Mouse (Mus musculus) heart, embryonic 14.5 days (tissue): ENCODE measurements around the gene Tmem117. TPM values are rescaled to one million over a fixed set of nuclear protein-coding genes. Genes with fewer than 3 reads are reported as not detected.
A peak's percentile ranks its signal among the peaks of the same experiment; 100 is the strongest.

Experiments used
- ATAC-seq: fragments of 200-750 bp; cut with Nextera tagmentation; 2 replicates; pipeline ENCODE4 v1.8.0; 2017; ENCODE audit warnings: low read depth, moderate TSS enrichment; ENCODE audit not compliant: insufficient number of reproducible peaks, insufficient read depth, low FRiP score
- H3K27ac ChIP-seq, 2 experiments: fragments of 200-500 bp in 1 of 2; fragments of 300-500 bp in 1 of 2; sonication (generic) in 1 of 2; replicated peaks in 1 of 2; 2 replicates each; pipeline ENCODE4 v1.5.1; 2012 to 2014; ENCODE audit warnings: low read depth in 2 of 2, low read length in 2 of 2, control low read depth in 1 of 2, mild to moderate bottlenecking in 1 of 2, mixed read lengths in 1 of 2; ENCODE audit not compliant: control insufficient read depth in 1 of 2, insufficient read depth in 1 of 2
- H3K27me3 ChIP-seq: fragments of 300-500 bp; sonication (generic); 2 replicates; pipeline ENCODE4 v1.6.1; 2014; ENCODE audit warnings: mild to moderate bottlenecking, low read length, control low read depth; ENCODE audit not compliant: control insufficient read depth, insufficient read depth
- H3K36me3 ChIP-seq: fragments of 300-500 bp; sonication (generic); 2 replicates; pipeline ENCODE4 v1.6.1; 2014; ENCODE audit warnings: mild to moderate bottlenecking, control low read depth, low read length, mixed read lengths; ENCODE audit not compliant: control insufficient read depth, insufficient read depth
- H3K4me1 ChIP-seq, 2 experiments: fragments of 200-500 bp in 1 of 2; fragments of 300-500 bp in 1 of 2; sonication (generic) in 1 of 2; 2 replicates each; pipeline ENCODE4 v1.6.1; 2012 to 2014; ENCODE audit warnings: low read length in 2 of 2, control low read depth in 1 of 2, mixed read lengths in 1 of 2; ENCODE audit not compliant: control insufficient read depth in 2 of 2, insufficient read depth in 2 of 2
- H3K4me2 ChIP-seq: fragments of 300-500 bp; sonication (generic); 2 replicates; pipeline ENCODE4 v1.6.1; 2014; ENCODE audit warnings: mild to moderate bottlenecking, low read length
- H3K4me3 ChIP-seq, 2 experiments: fragments of 200-500 bp in 1 of 2; fragments of 300-500 bp in 1 of 2; sonication (generic) in 1 of 2; 2 replicates each; pipeline ENCODE4 v1.5.1; 2012 to 2014; ENCODE audit warnings: low read length in 2 of 2, mild to moderate bottlenecking in 2 of 2, control low read depth in 1 of 2, low read depth in 1 of 2, moderate library complexity in 1 of 2; ENCODE audit not compliant: control insufficient read depth in 1 of 2, insufficient read depth in 1 of 2
- H3K9ac ChIP-seq: fragments of 300-500 bp; sonication (generic); 2 replicates; pipeline ENCODE4 v1.6.1; 2014; ENCODE audit warnings: mild to moderate bottlenecking, low read length
- H3K9me3 ChIP-seq: fragments of 300-500 bp; sonication (generic); 2 replicates; pipeline ENCODE4 v1.6.1; 2016; ENCODE audit warnings: low read length, control low read depth; ENCODE audit not compliant: control insufficient read depth
- WGBS: fragments of 180-500 bp; shearing (Covaris S2); extraction: QIAGEN DNeasy Blood & Tissue Kit; methylation state at CpG from one replicate; pipeline ENCODE4 v1.1.7; 2014; 5-methylcytosine and 5-hydroxymethylcytosine counted together
- polyA plus RNA-seq: library from polyadenylated mRNA; unstranded; fragments of >200 nt; fragmentation: Nextera tagmentation; extraction: Ambion mirVana; gene quantifications from 2 replicates; pipeline ENCODE4 v1.2.1, GENCODE M21; 2014

The Tmem117 gene
- polyA plus RNA-seq, 1 experiment from 2014 or later, result 2.0 TPM

- no peaks in the 10 kb centered on the region for H3K36me3 ChIP-seq
- no peaks in the 10 kb centered on the region for H3K27me3 ChIP-seq
- no peak overlapping the region for H3K27ac ChIP-seq
- no peak for ATAC-seq
- H3K4me3 ChIP-seq, result no peak overlapping the region
- H3K4me2 ChIP-seq, result no peak overlapping the region
- H3K4me1 ChIP-seq, result no peaks in the 10 kb centered on the region
- H3K9ac ChIP-seq, result no peak overlapping the region
- H3K9me3 ChIP-seq, result no peaks in the 10 kb centered on the region
These were observed 8.1 kb upstream of the Tmem117 start for GRCm38 (mm10) chr15:94620909-94621308.

GRCm38 (mm10) chr15:94628463-94628829 is 586 bp upstream of the Tmem117 start:
- H3K27me3 ChIP-seq, result peaks cover 11% of the 10 kb centered on the region
- ATAC-seq, result no peak
- H3K36me3 ChIP-seq, result no peaks in the 10 kb centered on the region
- no peaks in the 10 kb centered on the region for H3K9me3 ChIP-seq
- peak overlapping the region; percentile 80 for H3K9ac ChIP-seq
- H3K4me1 ChIP-seq, result no peaks in the 10 kb centered on the region; a peak in 1 of 4 replicates
- WGBS, result 55% methylated on average over 2 of the region's 2 CpGs
- peak overlapping the region; percentile 62 for H3K4me3 ChIP-seq
- H3K27ac ChIP-seq, result no peak overlapping the region
- peak overlapping the region; percentile 97 for H3K4me2 ChIP-seq

- H3K9me3 ChIP-seq, result no peaks in the 10 kb centered on the region
- H3K27me3 ChIP-seq, result peaks cover 11% of the 10 kb centered on the region
- no peak for ATAC-seq
- H3K27ac ChIP-seq, result no peak overlapping the region
- H3K4me3 ChIP-seq, result no peak overlapping the region
- H3K4me1 ChIP-seq, result no peaks in the 10 kb centered on the region; a peak in 1 of 4 replicates
- no peak overlapping the region for H3K4me2 ChIP-seq
- H3K9ac ChIP-seq, result no peak overlapping the region
- no peaks in the 10 kb centered on the region for H3K36me3 ChIP-seq
- WGBS, result 74% methylated on average over 4 of the region's 4 CpGs
These were observed 1.5 kb downstream of the Tmem117 start for GRCm38 (mm10) chr15:94630553-94630952.

GRCm38 (mm10) chr15:94634524-94634923 is 5.5 kb downstream of the Tmem117 start:
- Histone ChIP-seq H3K36me3 (no peaks in the 10 kb centered on the region), H3K27me3 (peaks cover 11% of the 10 kb centered on the region), H3K9ac (no peak overlapping the region), H3K4me3 (no peak overlapping the region), H3K27ac (no peak overlapping the region), H3K9me3 (no peaks in the 10 kb centered on the region), H3K4me2 (no peak overlapping the region), H3K4me1 (no peaks in the 10 kb centered on the region)
- 22% methylated on average over 11 of the region's 11 CpGs for WGBS
- ATAC-seq, result no peak

- no peaks in the 10 kb centered on the region for H3K4me1 ChIP-seq
- 68% methylated on average over 2 of the region's 2 CpGs for WGBS
- no peaks in the 10 kb centered on the region for H3K36me3 ChIP-seq
- H3K27ac ChIP-seq, result no peak overlapping the region
- H3K4me2 ChIP-seq, result no peak overlapping the region
- no peaks in the 10 kb centered on the region for H3K9me3 ChIP-seq
- no peak for ATAC-seq
- no peak overlapping the region for H3K9ac ChIP-seq
- H3K27me3 ChIP-seq, result no peaks in the 10 kb centered on the region
- H3K4me3 ChIP-seq, result no peak overlapping the region
These were observed 9.2 kb downstream of the Tmem117 start for GRCm38 (mm10) chr15:94638207-94638606.

- Histone ChIP-seq H3K4me2 (no peak overlapping the region), H3K27ac (no peak overlapping the region), H3K4me3 (no peak overlapping the region), H3K36me3 (no peaks in the 10 kb centered on the region), H3K4me1 (no peaks in the 10 kb centered on the region), H3K9me3 (no peaks in the 10 kb centered on the region), H3K27me3 (no peaks in the 10 kb centered on the region), H3K9ac (no peak overlapping the region)
- WGBS, result 83% methylated on average over 2 of the region's 2 CpGs
- no peak for ATAC-seq
These were observed 10.1 kb downstream of the Tmem117 start for GRCm38 (mm10) chr15:94639126-94639525.

- H3K27ac ChIP-seq, result no peak overlapping the region
- H3K27me3 ChIP-seq, result no peaks in the 10 kb centered on the region
- H3K4me1 ChIP-seq, result peaks cover 14% of the 10 kb centered on the region in 2 experiments
- no peak for ATAC-seq
- 71% methylated on average over 6 of the region's 6 CpGs for WGBS
- no peak overlapping the region for H3K4me2 ChIP-seq
- H3K9ac ChIP-seq, result no peak overlapping the region
- H3K9me3 ChIP-seq, result no peaks in the 10 kb centered on the region
- H3K4me3 ChIP-seq, result no peak overlapping the region
- no peaks in the 10 kb centered on the region for H3K36me3 ChIP-seq
These were observed 17.0 kb downstream of the Tmem117 start for GRCm38 (mm10) chr15:94646012-94646411.

- Histone ChIP-seq H3K36me3 (no peaks in the 10 kb centered on the region), H3K4me3 (no peak overlapping the region), H3K4me2 (no peak overlapping the region), H3K27me3 (no peaks in the 10 kb centered on the region), H3K4me1 (peaks cover 14% of the 10 kb centered on the region in 2 experiments), H3K9me3 (no peaks in the 10 kb centered on the region), H3K9ac (no peak overlapping the region), H3K27ac (no peak overlapping the region)
- 87% methylated on average over 8 of the region's 8 CpGs for WGBS
- no peak for ATAC-seq
These were observed 19.4 kb downstream of the Tmem117 start for GRCm38 (mm10) chr15:94648430-94648829.
